Mouse (Mus musculus) heart, postnatal 0 days (tissue): ENCODE results near the gene Emilin1. TPM values are rescaled to one million over a fixed set of nuclear protein-coding genes. Genes with fewer than 3 reads are reported as not detected.

Source experiments
- ATAC-seq: fragments of 200-750 bp; cut with Nextera tagmentation; 2 replicates; pipeline ENCODE4 v1.8.0; 2017; ENCODE audit warnings: low read depth, moderate number of reproducible peaks, moderate library complexity; ENCODE audit not compliant: insufficient read depth
- DNase-seq: peaks from one replicate; pipeline ENCODE4 v3.0.0-alpha.2; 2016; ENCODE audit warnings: low spot score
- H3K27ac ChIP-seq: fragments of 300-500 bp; sonication (generic); 2 replicates; pipeline ENCODE4 v1.5.1; 2014; ENCODE audit warnings: low read depth, mild to moderate bottlenecking
- H3K27me3 ChIP-seq: fragments of 300-500 bp; sonication (generic); 2 replicates; pipeline ENCODE4 v1.6.1; 2014; ENCODE audit warnings: low read length, mixed read lengths; ENCODE audit not compliant: control insufficient read depth, insufficient read depth
- H3K36me3 ChIP-seq: fragments of 300-500 bp; sonication (generic); replicated peaks from 2 replicates; pipeline ENCODE4 v1.6.1; 2014; ENCODE audit warnings: low read length, mixed read lengths; ENCODE audit not compliant: control insufficient read depth, insufficient read depth
- H3K4me1 ChIP-seq: fragments of 300-500 bp; sonication (generic); 2 replicates; pipeline ENCODE4 v1.6.1; 2014; ENCODE audit warnings: antibody characterized with exemption; ENCODE audit not compliant: control insufficient read depth, insufficient read depth
- H3K4me2 ChIP-seq: fragments of 300-500 bp; sonication (generic); 2 replicates; pipeline ENCODE4 v1.6.1; 2014; ENCODE audit warnings: low read depth, mild to moderate bottlenecking, low read length, moderate library complexity
- H3K4me3 ChIP-seq: fragments of 300-500 bp; sonication (generic); 2 replicates; pipeline ENCODE4 v1.5.1; 2014; ENCODE audit warnings: low read depth, low read length
- H3K9ac ChIP-seq: fragments of 300-500 bp; sonication (generic); replicated peaks from 2 replicates; pipeline ENCODE4 v1.6.1; 2014; ENCODE audit warnings: low read depth, low read length, mixed read lengths
- H3K9me3 ChIP-seq: fragments of 300-500 bp; sonication (generic); replicated peaks from 2 replicates; pipeline ENCODE4 v1.6.1; 2016; ENCODE audit warnings: low read length; ENCODE audit not compliant: control insufficient read depth
- CTCF ChIP-seq: IDR thresholded peaks from 2 replicates; pipeline ENCODE4 v1.5.1; 2016; ENCODE audit warnings: antibody characterized with exemption, control low read depth, low read depth
- EP300 ChIP-seq: IDR thresholded peaks from 2 replicates; pipeline ENCODE4 v1.6.1; 2016; ENCODE audit warnings: antibody characterized with exemption, low read depth
- WGBS: fragments of 180-500 bp; shearing (Covaris S2); extraction: QIAGEN DNeasy Blood & Tissue Kit; methylation state at CpG from one replicate; pipeline ENCODE4 v1.1.7; 2014; 5-methylcytosine and 5-hydroxymethylcytosine counted together
- polyA plus RNA-seq: library from polyadenylated mRNA; unstranded; fragments of >200 nt; fragmentation: Nextera tagmentation; extraction: Ambion mirVana; gene quantifications from 2 replicates; pipeline ENCODE4 v1.2.1, GENCODE M21; 2015
- total RNA-seq: library from RNA; depleted of rRNA; stranded (reverse); fragments of >200 nt; gene quantifications from 2 replicates; pipeline ENCODE4 v1.2.3, GENCODE M21; 2014; ENCODE audit warnings: low replicate concordance

Gene Emilin1
- total and polyA plus RNA-seq, 2 experiments from 2014 or later: 63.5 to 68.3 TPM

DNA sequence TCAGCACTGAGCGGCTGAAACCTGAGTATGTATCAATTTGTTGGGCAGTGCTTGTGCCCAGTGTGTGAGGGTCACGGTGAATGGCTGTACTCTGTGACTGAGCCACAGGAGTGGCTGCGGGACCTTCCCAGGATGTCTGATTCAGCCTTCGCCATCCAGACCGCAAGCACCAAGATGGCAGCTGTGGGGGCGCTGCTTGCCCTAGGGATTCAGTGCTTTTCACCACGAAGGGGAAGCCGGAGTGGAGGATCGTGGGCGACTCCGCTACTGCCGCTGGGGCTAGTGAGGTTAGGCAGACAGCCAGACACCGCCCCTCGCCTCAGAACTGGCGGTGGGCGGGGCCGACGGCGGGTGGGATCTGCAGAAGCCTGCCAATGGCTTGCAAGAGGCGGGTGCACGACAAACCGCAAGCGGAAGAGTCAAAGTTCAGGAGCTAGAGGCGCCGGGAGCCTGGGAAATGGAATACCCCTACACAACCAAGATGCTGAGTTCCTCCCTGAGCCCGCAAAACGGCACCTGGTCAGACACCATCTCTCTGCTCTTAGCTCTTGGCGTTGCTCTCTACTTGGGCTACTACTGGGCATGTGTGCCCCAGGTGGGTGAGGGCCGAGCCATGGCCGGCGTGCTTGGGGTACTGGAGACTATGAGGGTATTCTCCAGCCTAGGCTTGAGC, 36.6 kb downstream of the Emilin1 start:
- Histone ChIP-seq H3K4me3 (peak overlapping the region; percentile 75), H3K9me3 (no peaks in the 10 kb centered on the region), H3K4me1 (peaks cover 10% of the 10 kb centered on the region), H3K9ac (peak overlapping the region; percentile 69), H3K4me2 (peak overlapping the region; percentile 96), H3K36me3 (peaks cover 28% of the 10 kb centered on the region), H3K27me3 (no peaks in the 10 kb centered on the region), H3K27ac (peak overlapping the region; percentile 72)
- under 1% methylated on average over 31 of the region's 31 CpGs for WGBS
- ATAC-seq (peak; percentile 88), DNase-seq (peak; percentile 93)
- TF ChIP-seq CTCF (no peak), EP300 (no peak)

DNA sequence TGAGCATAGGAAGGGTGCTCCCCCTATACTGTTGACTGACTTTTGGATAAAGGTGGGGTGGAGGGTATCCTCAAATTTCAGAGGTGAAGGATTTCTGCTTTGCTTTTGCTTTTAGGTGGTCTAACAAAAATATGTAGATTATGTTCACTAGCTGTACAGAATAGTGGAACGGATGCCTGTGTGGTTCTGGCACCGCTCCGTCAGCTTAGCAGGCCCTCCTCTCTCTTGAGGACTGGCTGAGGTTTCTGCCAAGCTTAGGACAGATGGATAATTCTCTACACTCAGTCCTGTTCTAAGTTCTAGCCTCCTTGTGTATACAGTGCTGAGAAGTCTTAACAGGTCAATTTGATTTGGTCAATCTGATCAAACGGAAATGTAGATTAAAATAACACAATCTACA, 37.2 kb downstream of the Emilin1 start:
- peak overlapping the region; percentile 75 for H3K4me3 ChIP-seq
- DNase-seq (no peak), ATAC-seq (no peak)
- peak overlapping the region; percentile 96 for H3K4me2 ChIP-seq
- no peak for TF ChIP-seq EP300
- TF ChIP-seq CTCF: no peak
- H3K9ac ChIP-seq: peak overlapping the region; percentile 69
- no peaks in the 10 kb centered on the region for H3K27me3 ChIP-seq
- peaks cover 10% of the 10 kb centered on the region for H3K4me1 ChIP-seq
- peak overlapping the region; percentile 72 for H3K27ac ChIP-seq
- H3K36me3 ChIP-seq: peaks cover 35% of the 10 kb centered on the region
- H3K9me3 ChIP-seq: no peaks in the 10 kb centered on the region
- WGBS: 52% methylated on average over 4 of the region's 4 CpGs

DNA sequence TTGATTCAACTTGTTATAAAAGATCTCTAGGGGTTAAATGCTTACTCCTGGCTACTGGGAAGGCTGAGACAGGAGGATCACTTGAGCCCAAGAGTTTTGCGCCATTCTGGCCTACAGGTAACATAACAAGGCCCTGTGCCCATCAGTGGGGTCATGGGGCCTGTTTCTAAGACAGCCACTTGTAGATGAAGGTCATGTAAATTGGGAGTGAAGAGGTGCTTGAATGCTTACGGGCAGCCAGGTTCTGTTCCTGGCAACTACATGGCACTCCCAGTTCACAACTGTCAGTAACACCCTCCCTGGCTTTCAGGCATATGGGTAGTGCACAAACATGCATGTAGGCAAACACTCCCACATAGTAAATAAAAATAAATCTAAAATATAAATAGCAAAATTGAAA, 37.7 kb downstream of the Emilin1 start:
- H3K36me3 ChIP-seq: peaks cover 39% of the 10 kb centered on the region
- no peak for ATAC-seq
- TF ChIP-seq EP300 (no peak), CTCF (no peak)
- WGBS: 64% methylated on average over 2 of the region's 2 CpGs
- no peak overlapping the region for H3K27ac ChIP-seq
- H3K4me1 ChIP-seq: peaks cover 10% of the 10 kb centered on the region
- H3K4me2 ChIP-seq: no peak overlapping the region
- no peak overlapping the region for H3K9ac ChIP-seq
- DNase-seq: no peak
- H3K27me3 ChIP-seq: no peaks in the 10 kb centered on the region
- no peaks in the 10 kb centered on the region for H3K9me3 ChIP-seq
- no peak overlapping the region for H3K4me3 ChIP-seq

DNA sequence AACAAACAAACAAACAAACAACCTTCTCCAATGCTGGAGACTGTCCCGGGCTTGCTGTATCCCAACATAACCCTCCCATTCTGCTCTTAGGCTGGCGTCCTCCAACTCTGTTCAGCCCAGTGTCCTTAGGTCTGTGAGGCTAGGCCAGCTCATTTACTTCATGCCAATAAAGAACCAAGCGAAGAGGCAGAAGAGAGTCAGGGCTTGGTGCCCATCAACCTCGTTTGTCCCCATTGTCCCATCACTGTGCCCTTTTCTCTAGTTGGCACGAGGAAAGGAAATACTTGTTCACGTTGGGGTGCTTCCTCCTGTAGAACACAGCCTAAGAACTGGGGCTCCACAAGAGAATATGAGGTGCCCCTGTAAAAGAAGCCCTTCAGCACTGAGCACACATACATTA, 38.5 kb downstream of the Emilin1 start:
- no peak for ATAC-seq
- Histone ChIP-seq H3K27ac (no peak overlapping the region), H3K4me3 (no peak overlapping the region), H3K4me2 (no peak overlapping the region), H3K9ac (no peak overlapping the region), H3K9me3 (no peaks in the 10 kb centered on the region), H3K4me1 (peaks cover 10% of the 10 kb centered on the region), H3K36me3 (peaks cover 42% of the 10 kb centered on the region), H3K27me3 (no peaks in the 10 kb centered on the region)
- 75% methylated on average over 6 of the region's 6 CpGs for WGBS
- TF ChIP-seq EP300 (no peak), CTCF (no peak)
- DNase-seq: no peak

DNA sequence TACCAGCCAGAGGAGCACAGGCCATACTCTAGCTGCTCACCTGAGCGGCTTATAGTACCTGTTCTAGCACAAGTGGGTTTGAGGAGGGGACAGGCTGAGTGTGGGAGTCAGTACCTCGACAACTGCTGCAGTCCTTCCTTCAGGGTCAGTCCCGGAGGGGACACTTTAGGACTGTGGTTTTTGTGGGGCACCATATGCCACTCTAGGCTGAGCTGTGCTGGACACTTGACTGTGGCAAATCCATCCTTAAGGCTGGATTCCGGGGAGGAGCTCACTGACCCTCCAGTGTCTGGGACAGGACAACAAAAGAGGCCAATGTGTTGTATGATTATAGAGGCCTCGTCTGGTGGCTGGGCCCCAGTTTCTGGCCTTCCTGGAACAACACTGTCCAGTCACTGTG, 39.3 kb downstream of the Emilin1 start:
- DNase-seq (no peak), ATAC-seq (no peak)
- H3K4me3 ChIP-seq: no peak overlapping the region
- TF ChIP-seq CTCF: no peak
- TF ChIP-seq EP300: no peak
- H3K4me2 ChIP-seq: no peak overlapping the region
- no peak overlapping the region for H3K9ac ChIP-seq
- no peak overlapping the region for H3K27ac ChIP-seq
- whole genome bisulfite sequencing: 73% methylated on average over 5 of the region's 5 CpGs
- no peaks in the 10 kb centered on the region for H3K27me3 ChIP-seq
- no peaks in the 10 kb centered on the region for H3K9me3 ChIP-seq
- H3K4me1 ChIP-seq: peaks cover 11% of the 10 kb centered on the region
- peaks cover 44% of the 10 kb centered on the region for H3K36me3 ChIP-seq

DNA sequence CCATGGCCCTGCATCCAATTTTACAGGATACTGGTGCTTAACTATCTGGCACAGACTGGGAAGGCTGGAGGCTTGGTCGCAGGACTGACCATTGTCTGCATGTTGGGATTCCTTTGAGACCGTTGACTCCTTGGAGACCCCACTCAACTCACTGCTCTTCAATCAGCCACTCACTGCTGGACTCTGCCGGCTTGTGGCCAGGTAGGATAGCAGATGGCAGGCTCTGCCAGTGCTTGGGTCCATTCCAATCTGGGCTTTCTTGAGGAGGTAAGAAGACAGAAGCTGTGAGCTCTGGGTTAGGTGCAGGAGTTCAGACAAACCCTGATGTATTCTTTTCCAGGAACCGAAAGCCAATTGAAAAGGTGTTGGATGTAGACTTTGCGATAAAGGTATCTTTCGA, 40.9 kb downstream of the Emilin1 start:
- no peak overlapping the region for H3K4me2 ChIP-seq
- TF ChIP-seq EP300 (no peak), CTCF (no peak)
- ATAC-seq (no peak), DNase-seq (no peak)
- H3K27ac ChIP-seq: no peak overlapping the region
- 92% methylated on average over 6 of the region's 6 CpGs for WGBS
- peaks cover 52% of the 10 kb centered on the region for H3K36me3 ChIP-seq
- H3K4me3 ChIP-seq: no peak overlapping the region
- H3K4me1 ChIP-seq: peaks cover 22% of the 10 kb centered on the region
- H3K27me3 ChIP-seq: no peaks in the 10 kb centered on the region
- no peaks in the 10 kb centered on the region for H3K9me3 ChIP-seq
- no peak overlapping the region for H3K9ac ChIP-seq
